Mouse (Mus musculus): ENCODE measurements around the gene Cotl1. TPM values are rescaled to one million over a fixed set of nuclear protein-coding genes. Genes with fewer than 3 reads are reported as not detected.

Gene Cotl1
- polyA plus RNA-seq, 1 experiment, result 427 TPM

GRCm38 (mm10) chr8:119776668-119777245 lies 63.6 kb downstream of the Cotl1 start:
- Histone ChIP-seq H3K4me3 (ENCODE audit: insufficient read depth, low read depth, low read length) (no peak overlapping the region), H3K4me1 (ENCODE audit: control insufficient read depth, insufficient read depth, low read length) (peaks cover 7% of the 10 kb centered on the region; the same call in 1 of the 2 replicates), H3K27ac (ENCODE audit: insufficient read depth, low read depth, low read length) (peak overlapping the region; percentile 8; the same call in 1 of the 2 replicates), H3K27me3 (replicated peaks; ENCODE audit: control insufficient read depth, insufficient read depth, low read length) (no peaks in the 10 kb centered on the region), H3K36me3 (ENCODE audit: control insufficient read depth, insufficient read depth, low read length) (no peaks in the 10 kb centered on the region)
- 76% methylated on average over 7 of the region's 7 CpGs for WGBS
- TF ChIP-seq POLR2A (IDR thresholded peaks at IDR 0.05; ENCODE audit: low read depth, low read length), result no peak
- TF ChIP-seq CTCF (conservative IDR thresholded peaks at IDR 0.05; ENCODE audit: insufficient read depth, insufficient read length, low read depth, low read length), result no peak
- DNase-seq, result peak; percentile 18

GRCm38 (mm10) chr8:119765761-119766444 lies 74.4 kb downstream of the Cotl1 start:
- Histone ChIP-seq H3K4me3 (ENCODE audit: insufficient read depth, low read depth, low read length) (no peak overlapping the region), H3K4me1 (ENCODE audit: control insufficient read depth, insufficient read depth, low read length) (no peaks in the 10 kb centered on the region), H3K27me3 (replicated peaks; ENCODE audit: control insufficient read depth, insufficient read depth, low read length) (no peaks in the 10 kb centered on the region), H3K36me3 (ENCODE audit: control insufficient read depth, insufficient read depth, low read length) (no peaks in the 10 kb centered on the region), H3K27ac (ENCODE audit: insufficient read depth, low read depth, low read length) (no peak overlapping the region)
- 84% methylated on average over 22 of the region's 22 CpGs for WGBS
- TF ChIP-seq POLR2A (IDR thresholded peaks at IDR 0.05; ENCODE audit: low read depth, low read length), result no peak
- no peak for TF ChIP-seq CTCF (conservative IDR thresholded peaks at IDR 0.05; ENCODE audit: insufficient read depth, insufficient read length, low read depth, low read length)
- no peak for DNase-seq

GRCm38 (mm10) chr8:119765311-119765710 lies 75.0 kb downstream of the Cotl1 start:
- no peaks in the 10 kb centered on the region for H3K4me1 ChIP-seq (ENCODE audit: control insufficient read depth, insufficient read depth, low read length)
- no peak overlapping the region for H3K27ac ChIP-seq (ENCODE audit: insufficient read depth, low read depth, low read length)
- 92% methylated on average over 10 of the region's 10 CpGs for WGBS
- H3K36me3 ChIP-seq (ENCODE audit: control insufficient read depth, insufficient read depth, low read length), result no peaks in the 10 kb centered on the region
- TF ChIP-seq POLR2A (IDR thresholded peaks at IDR 0.05; ENCODE audit: low read depth, low read length) (no peak), CTCF (conservative IDR thresholded peaks at IDR 0.05; ENCODE audit: insufficient read depth, insufficient read length, low read depth, low read length) (no peak)
- no peak overlapping the region for H3K4me3 ChIP-seq (ENCODE audit: insufficient read depth, low read depth, low read length)
- DNase-seq, result no peak
- no peaks in the 10 kb centered on the region for H3K27me3 ChIP-seq (replicated peaks; ENCODE audit: control insufficient read depth, insufficient read depth, low read length)

- H3K36me3 ChIP-seq (ENCODE audit: control insufficient read depth, insufficient read depth, low read length), result no peaks in the 10 kb centered on the region
- DNase-seq, result no peak
- TF ChIP-seq POLR2A (IDR thresholded peaks at IDR 0.05; ENCODE audit: low read depth, low read length), result no peak
- no peak for TF ChIP-seq CTCF (conservative IDR thresholded peaks at IDR 0.05; ENCODE audit: insufficient read depth, insufficient read length, low read depth, low read length)
- WGBS, result 86% methylated on average over 21 of the region's 21 CpGs
- H3K4me3 ChIP-seq (ENCODE audit: insufficient read depth, low read depth, low read length), result no peak overlapping the region
- no peak overlapping the region for H3K27ac ChIP-seq (ENCODE audit: insufficient read depth, low read depth, low read length)
- H3K4me1 ChIP-seq (ENCODE audit: control insufficient read depth, insufficient read depth, low read length), result no peaks in the 10 kb centered on the region
- H3K27me3 ChIP-seq (replicated peaks; ENCODE audit: control insufficient read depth, insufficient read depth, low read length), result no peaks in the 10 kb centered on the region
Observed at GRCm38 (mm10) chr8:119762226-119763220, 77.8 kb downstream of the Cotl1 start.

GRCm38 (mm10) chr8:119761692-119762091 lies 78.7 kb downstream of the Cotl1 start:
- Histone ChIP-seq H3K27ac (ENCODE audit: insufficient read depth, low read depth, low read length) (no peak overlapping the region), H3K36me3 (ENCODE audit: control insufficient read depth, insufficient read depth, low read length) (no peaks in the 10 kb centered on the region), H3K27me3 (replicated peaks; ENCODE audit: control insufficient read depth, insufficient read depth, low read length) (no peaks in the 10 kb centered on the region), H3K4me1 (ENCODE audit: control insufficient read depth, insufficient read depth, low read length) (no peaks in the 10 kb centered on the region), H3K4me3 (ENCODE audit: insufficient read depth, low read depth, low read length) (no peak overlapping the region)
- TF ChIP-seq POLR2A (IDR thresholded peaks at IDR 0.05; ENCODE audit: low read depth, low read length), result no peak
- no peak for TF ChIP-seq CTCF (conservative IDR thresholded peaks at IDR 0.05; ENCODE audit: insufficient read depth, insufficient read length, low read depth, low read length)
- 94% methylated on average over 11 of the region's 11 CpGs for WGBS
- no peak for DNase-seq

Other genes starting within 250 kb of the Cotl1 start
- gene Taf1c, start 235.3 kb downstream of the Cotl1 start, polyA plus RNA-seq (2012; rRNA removed), result 10.2 and 12.8 TPM in 2 replicates
- gene Adad2, start 227.8 kb downstream of the Cotl1 start, polyA plus RNA-seq (2012; rRNA removed), result not detected in 2 replicates
- gene Kcng4, start 204.9 kb downstream of the Cotl1 start, polyA plus RNA-seq (2012; rRNA removed), result 0.56 and 0.58 TPM in 2 replicates
- gene Wfdc1, start 174.2 kb downstream of the Cotl1 start, polyA plus RNA-seq (2012; rRNA removed), result 8.4 and 11.8 TPM in 2 replicates
- 0.24 and 0.52 TPM in 2 replicates for gene Atp2c2, start 140.5 kb downstream of the Cotl1 start, polyA plus RNA-seq (2012; rRNA removed)
- 11.6 and 12.6 TPM in 2 replicates for gene Tldc1, start 62.1 kb downstream of the Cotl1 start, polyA plus RNA-seq (2012; rRNA removed)
- gene Klhl36, start 21.7 kb upstream of the Cotl1 start, polyA plus RNA-seq (2012; rRNA removed), result 37.7 and 52.4 TPM in 2 replicates
- gene Usp10, start 69.8 kb upstream of the Cotl1 start, polyA plus RNA-seq (2012; rRNA removed), result 121 and 135 TPM in 2 replicates
- 49.7 and 53.6 TPM in 2 replicates for gene Gm20388, start 70.3 kb upstream of the Cotl1 start, polyA plus RNA-seq (2012; rRNA removed)
- 16.7 and 19.7 TPM in 2 replicates for gene Crispld2, start 151.9 kb upstream of the Cotl1 start, polyA plus RNA-seq (2012; rRNA removed)

Measured in kidney, adult 2 months (tissue).